In the genomic region with DNA sequence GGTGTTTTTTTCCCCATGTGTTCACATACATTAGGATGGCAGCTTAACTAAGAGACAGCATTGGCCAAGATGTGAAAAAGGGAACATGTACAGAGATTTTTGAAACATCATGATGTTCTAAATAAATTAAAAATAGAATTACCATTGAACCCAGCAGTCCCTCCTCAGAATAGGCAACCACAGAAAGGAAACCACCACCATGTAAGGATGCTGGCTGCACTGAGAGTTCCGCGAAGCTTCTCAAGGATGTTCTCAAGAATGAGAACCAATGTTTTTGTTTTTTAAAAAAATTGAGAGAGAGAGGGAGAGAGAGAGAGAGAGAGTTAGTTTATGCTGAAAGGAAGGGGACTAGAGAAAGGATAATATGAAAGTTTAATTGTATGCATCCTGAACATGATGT, we compare ENCODE assay signal across 20 mouse cellular contexts. TPM values are rescaled to one million over a fixed set of nuclear protein-coding genes. Genes with fewer than 3 reads are reported as not detected.
A peak's percentile ranks its signal among the peaks of the same experiment; 100 is the strongest.
DNase-seq lines count a peak whose midpoint lies in the region; ATAC-seq lines count a peak whose summit lies in the region.
"Had no signal": no experiment of that assay in that cellular context is flagged by ENCODE, and none has a peak within 500 bp of the region (broad histone marks: within the 10 kb centered on the region; RNA-seq: fewer than 3 reads in every experiment).

No protein-coding gene starts in this region.

- peak; percentile 82 for ATAC-seq in CD4-positive, CD25-positive, alpha-beta regulatory T cell, adult 4 months
- ATAC-seq in common myeloid progenitor, adult 5-6 weeks (replicated peaks; ENCODE audit: low read depth, poor library complexity, severe bottlenecking): peak; percentile 78
- peak; percentile 37 for ATAC-seq in megakaryocyte progenitor cell, adult 5-6 weeks (replicated peaks; ENCODE audit: poor library complexity)
- no peak for ATAC-seq in cerebellum, adult (ENCODE audit: insufficient number of reproducible peaks, low FRiP score, low TSS enrichment)
- ATAC-seq: forebrain, embryonic 15.5 days; intestine, embryonic 15.5 days; Patski had no signal

- DNase-seq in T-cell, adult 2 months (ENCODE audit: low spot score): no peak
- no peak for DNase-seq in gastrocnemius, postnatal 25 days
- DNase-seq: adrenal gland, adult 8-10 months; adrenal gland, postnatal 25 days; cerebellum, adult 18-20 months; cerebellum, adult 9-10 months; cerebellum, postnatal 25 days; embryo, embryonic 11 days; gastrocnemius, postnatal 10 days; heart, adult 18-20 months; heart, postnatal 10 days; heart, postnatal 36 days; kidney, adult 11 months had no signal

RNA-seq across cellular contexts. Expression of a gene that starts 7.2 kb away (rescaled TPM):
- polyA plus RNA-seq in CD4-positive, CD25-positive, alpha-beta regulatory T cell, adult 4 months (2017; shearing (Covaris generic)): 10 to 100 TPM; 22.5 to 38.8 TPM
- 3.2 and 41.4 TPM in 2 replicates for total RNA-seq in common myeloid progenitor, adult 5-6 weeks (2017)
- total RNA-seq in megakaryocyte progenitor cell, adult 5-6 weeks (2015): 7.4 and 9.1 TPM in 2 replicates
- total RNA-seq in megakaryocyte progenitor cell, adult 5-6 weeks (2017): 2.9 and 5.7 TPM in 2 replicates
- total RNA-seq in gastrocnemius, postnatal 25 days (2021): 1 to 10 TPM; 7.3 to 9.7 TPM
